Mouse (Mus musculus): ENCODE data around the gene Gpsm1. TPM values are rescaled to one million over a fixed set of nuclear protein-coding genes. Genes with fewer than 3 reads are reported as not detected.

Gpsm1 gene
- total RNA-seq, 4 experiments from 2014 or later: 44.1 to 48.7 (median 45.6) TPM

DNA sequence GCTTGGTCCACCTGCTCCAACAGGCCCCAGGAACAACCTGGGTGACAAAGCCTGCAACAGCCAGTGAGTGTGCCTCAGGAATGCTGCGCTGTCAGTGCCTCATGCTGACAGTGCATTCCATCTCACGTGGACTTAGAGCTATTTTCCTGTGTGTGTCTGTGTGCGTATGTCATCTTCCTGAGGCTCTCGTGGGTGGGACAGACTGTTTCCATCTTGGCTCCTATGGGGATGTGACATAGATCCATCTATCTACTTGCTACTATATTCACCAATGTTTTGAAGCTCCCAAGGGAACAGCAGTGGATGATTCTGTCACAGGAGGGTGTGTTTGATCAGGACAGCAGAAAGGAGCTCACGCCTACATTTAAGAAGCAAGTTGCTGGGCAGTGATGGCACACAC lies 3.4 kb upstream of the Gpsm1 start:
- DNase-seq (ENCODE audit: low spot score in 2 of 2): no peak

DNA sequence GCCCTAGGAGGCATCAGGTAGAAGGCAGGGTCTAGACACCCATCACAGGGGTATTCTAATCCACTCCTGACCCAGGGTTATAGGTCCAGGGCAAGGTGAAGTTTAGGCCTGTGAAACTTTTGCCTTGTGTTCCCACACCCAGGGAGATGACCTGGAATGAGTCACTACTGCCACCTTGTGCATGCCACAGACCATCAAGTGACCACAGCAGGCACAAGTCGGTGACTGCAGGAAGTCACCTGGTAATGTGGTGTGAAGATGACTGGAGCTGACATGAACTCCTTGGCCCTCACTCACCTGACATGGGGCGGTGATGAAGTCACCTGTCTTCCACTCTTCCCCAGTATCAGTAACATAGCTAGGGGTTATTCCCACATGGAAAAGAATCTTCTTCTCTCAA lies 2.5 kb upstream of the Gpsm1 start:
- no peak for DNase-seq (ENCODE audit: low spot score in 2 of 2)

DNA sequence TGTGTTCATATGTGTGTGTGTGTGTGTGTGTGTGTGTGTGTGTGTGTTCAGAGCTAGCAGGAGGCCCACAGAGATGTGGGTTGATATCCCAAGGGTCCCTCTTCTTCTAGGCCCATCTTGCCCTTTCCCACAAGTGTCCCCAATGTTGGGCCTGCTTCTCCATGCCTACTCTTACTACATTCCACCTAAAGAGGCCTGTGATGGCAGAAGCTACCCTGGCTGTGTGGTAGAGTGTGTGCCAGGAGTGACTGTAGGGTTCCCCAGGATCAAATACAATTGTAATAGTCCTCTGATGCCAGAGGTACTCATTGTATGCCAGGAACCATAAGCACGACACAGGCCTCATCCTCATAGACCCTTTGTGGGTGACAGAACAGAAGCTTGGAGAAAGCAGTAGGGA lies 1.9 kb upstream of the Gpsm1 start:
- DNase-seq (ENCODE audit: low spot score in 2 of 2): no peak

DNA sequence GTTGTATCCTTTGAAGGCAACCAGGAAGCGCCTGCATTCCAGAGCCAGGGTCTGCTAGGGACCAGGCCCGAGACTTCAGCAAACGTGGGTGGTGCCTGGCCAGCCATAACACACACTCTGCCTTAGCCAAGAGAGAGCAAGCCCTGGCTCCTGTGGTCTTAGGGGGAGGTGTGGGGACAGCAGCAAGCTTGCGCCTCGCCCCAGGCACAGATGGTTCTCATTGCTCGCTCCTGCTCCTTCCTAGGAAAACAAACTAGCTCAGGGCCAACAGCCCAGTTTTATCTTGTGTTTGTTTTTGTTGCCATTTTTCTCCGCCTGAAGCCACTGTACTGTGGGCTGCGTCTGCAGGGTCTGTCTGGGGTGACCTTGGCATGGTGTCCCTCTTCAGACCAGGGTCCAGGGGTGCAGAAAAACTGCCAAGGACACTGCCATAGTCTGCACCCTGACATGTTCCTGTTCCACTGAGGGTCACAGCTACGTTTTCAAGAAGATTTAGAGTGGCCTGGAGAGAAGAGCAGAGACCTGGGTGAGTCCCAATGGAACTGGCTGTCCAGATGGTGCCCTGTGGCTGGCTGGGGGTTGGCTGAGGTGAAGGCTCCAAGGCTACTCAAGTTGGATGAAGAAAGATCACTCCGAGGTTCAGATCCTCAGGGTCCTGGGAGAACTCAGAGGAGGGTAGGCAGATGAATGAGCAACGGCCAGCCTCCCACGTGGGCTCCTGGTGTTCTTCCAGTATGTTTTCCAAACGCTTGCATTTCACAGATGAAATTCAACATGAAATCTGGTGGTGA lies 839 bp upstream of the Gpsm1 start:
- no peak for DNase-seq (ENCODE audit: low spot score in 2 of 2)

DNA sequence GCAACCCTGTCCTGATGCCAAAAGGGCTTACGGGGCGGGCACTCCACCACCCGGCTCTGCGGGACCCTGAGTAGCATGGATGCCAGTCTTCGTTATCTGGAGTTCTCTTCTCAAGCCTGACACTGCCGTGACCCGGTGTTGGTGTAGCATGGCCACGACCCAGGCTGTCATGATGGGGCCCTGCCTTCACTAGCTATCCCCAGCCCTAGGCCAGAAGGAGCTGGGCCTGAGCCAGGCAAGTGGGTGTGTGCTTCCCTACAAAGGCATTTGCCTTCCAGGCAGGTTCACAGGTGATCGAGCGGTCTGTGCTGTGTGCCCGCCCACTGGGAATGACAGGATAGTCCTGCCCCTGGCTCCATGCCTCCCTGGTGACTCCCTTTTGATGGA lies 603 bp downstream of the Gpsm1 start:
- no peak for DNase-seq (ENCODE audit: low spot score in 2 of 2)

DNA sequence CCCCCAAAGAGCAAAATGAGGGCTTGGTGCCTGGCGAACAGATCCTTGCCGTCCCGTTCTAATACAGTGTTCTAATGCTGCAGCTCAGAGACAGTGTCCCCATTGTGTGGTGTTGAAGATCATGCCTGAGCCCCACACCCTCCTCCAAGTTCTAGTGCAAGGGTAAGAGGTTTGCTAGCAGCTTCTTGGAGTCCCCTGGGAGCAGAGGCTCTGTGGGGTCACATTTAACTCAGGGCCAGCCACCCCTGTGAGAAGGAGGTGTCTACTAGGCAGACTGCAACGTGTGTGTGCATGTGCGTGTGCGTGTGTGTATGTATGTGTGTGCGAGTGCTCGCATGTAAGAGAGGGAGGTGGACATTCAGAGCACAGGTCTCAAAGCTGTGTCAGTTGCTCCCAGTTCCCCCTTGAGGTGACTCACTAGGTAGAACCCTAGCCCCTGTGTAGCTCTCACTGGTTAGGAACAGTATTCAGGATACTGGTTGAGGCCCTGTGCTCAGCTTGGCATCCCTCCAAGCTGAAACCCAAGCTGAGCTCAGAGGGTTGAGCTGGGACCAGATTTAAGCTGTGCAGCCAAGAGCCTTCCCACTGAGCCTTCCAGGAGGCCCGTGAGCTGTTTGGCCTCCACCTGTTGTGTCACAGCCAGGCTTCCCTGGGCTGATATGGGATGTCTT lies 1.4 kb downstream of the Gpsm1 start:
- no peak for DNase-seq (ENCODE audit: low spot score in 2 of 2)

DNA sequence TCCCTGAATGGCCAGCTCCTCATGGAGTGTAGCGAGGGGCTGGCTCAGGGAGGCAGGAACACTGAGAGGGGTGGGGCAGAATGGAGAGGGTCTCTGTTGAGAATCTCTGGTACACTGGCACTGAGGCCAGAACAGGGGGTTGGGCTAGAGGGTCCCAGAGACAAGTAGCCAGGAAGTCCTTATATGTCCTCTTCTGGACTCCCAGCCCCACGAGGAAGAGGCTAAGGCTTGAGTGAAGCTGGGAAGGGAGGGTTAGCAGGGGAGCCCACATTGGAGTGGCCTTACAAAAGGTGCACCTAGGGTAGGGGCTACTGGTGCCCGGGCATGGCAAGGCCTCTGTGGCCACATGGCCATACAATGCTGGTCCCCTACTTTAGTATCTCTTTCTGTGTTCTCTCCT lies 2.1 kb downstream of the Gpsm1 start:
- DNase-seq (ENCODE audit: low spot score in 2 of 2): no peak

DNA sequence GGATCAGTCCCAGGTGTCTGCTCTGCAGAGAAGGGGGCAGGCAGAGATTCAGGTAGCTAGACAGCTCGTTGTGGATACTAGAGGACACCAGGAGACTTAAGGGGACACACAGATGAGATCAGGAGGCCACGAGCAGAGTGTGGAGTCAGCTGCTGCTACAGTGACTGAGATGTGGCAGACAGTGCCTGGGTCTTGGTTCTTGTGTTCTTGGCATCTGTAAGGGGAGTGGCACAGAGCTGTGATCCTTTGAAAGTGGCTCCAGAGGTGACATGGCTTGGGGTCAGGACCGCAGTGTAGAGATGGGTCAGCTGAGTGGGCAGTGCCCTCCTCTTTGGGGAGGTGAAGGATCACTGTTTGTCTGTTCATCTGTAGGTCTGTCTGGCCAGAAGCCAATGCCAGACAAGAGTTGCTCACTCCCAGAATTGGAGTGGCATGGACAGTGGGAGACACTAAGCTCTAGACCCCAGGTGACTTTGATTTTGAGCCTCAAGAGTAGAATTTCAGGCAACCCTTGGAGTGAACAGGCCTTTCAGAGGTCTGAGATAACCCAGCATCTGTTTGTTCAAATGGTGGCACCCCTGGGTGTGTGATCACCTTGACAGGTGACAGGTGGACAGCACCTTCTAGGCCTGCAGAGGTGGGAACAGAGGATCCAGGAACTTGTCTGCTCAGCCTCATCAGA lies 2.8 kb downstream of the Gpsm1 start:
- DNase-seq (ENCODE audit: low spot score in 2 of 2): no peak

DNA sequence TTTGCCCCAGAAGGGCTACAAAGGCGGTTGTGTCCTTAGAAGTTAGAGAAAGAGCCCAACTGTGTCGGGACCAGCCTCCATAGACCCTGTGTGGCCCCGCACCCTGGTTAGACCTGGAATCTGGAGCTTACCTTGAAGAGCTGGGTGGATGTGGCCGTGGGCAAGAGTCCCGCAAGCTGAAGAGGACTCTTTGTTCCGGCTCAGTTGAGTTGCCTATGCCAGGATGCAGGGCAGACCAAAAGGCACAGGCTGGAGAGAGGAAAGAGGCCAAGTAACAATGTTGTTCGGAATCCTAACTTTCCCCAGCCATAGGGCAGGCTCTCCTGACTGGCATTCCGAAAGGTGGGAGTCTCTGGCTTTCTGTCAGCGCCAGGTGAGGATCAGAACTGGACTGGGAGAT lies 3.8 kb downstream of the Gpsm1 start:
- no peak for DNase-seq (ENCODE audit: low spot score in 2 of 2)

DNA sequence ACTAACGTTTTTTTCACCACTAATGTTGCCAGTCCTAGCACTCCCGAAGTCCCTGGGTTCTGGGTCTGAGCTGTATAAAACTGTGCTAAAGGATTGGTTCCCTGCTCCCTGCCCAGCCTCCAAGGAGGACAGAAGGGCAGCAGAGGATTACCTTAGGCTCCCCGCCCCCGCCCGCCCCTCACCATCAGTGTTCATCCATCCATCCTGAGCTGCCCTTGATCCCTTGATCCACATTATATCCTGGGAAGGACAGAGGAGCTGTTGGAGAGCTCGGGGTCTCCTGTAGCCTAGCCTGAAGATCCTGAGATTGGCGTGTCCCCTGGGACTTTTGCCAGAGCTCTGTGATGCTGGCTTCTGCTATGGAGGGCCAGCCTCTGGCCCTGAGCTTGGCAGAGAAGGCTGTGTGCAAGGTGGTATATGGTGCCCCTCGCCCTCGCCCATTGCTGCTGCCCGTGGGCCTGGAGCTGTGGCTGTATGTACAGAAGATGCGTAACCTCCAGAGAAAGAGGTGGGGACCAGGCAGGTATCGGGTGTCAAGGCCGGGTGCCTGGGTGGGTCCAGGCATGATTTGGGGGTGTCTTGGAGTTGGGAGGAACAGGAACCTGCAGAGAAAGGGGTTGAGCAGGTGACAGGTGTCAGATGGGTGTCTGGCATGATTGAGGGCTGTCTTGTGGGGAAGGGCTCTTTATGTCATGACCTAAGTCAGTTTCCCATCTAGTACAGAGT lies 4.4 kb downstream of the Gpsm1 start:
- no peak for DNase-seq (ENCODE audit: low spot score in 2 of 2)

DNA sequence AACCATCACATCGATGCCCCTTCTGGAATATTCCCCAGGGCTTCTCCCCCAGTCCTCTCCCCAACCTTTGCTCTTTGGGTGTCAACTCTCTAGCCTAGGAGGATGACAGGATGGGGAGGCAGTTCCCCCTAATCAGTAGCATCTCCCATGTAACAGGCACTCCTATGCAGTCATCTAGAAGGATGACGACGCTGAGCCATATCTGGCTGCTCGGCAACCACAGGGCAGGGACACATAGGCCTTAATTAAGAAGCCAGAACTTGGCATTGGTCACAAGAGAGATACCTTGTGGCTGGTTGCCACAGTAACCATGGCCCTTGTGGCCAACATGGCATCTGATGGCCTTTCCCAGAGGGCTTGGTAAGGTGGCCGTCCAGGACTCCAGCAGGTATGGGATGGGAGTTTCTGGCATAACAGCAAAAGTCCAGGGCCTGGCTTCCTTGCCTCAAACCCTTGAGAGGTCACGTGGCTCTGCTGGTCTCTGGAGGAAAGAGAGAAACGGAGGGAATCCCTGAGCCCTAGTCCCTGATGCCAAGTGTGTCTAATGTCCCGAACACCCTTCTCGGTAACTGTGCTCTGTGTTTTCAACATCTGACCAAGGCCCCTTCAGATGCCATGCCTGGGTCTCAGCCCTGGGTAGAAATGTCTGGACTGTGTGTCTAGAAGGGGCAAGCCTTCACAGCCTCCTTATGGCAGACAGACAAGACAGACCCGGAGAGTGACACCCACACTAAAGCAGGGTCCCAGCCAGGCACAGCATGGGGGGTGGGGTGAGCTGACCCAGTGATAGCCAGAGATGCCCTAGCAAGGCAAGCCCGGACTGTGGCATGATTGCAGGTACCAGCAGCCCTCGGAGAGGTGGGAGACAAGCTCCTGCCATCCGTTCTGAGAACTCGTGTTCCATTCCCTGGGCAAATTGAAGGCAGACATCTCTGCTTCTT lies 5.2 kb downstream of the Gpsm1 start:
- DNase-seq (ENCODE audit: low spot score in 2 of 2): no peak

DNA sequence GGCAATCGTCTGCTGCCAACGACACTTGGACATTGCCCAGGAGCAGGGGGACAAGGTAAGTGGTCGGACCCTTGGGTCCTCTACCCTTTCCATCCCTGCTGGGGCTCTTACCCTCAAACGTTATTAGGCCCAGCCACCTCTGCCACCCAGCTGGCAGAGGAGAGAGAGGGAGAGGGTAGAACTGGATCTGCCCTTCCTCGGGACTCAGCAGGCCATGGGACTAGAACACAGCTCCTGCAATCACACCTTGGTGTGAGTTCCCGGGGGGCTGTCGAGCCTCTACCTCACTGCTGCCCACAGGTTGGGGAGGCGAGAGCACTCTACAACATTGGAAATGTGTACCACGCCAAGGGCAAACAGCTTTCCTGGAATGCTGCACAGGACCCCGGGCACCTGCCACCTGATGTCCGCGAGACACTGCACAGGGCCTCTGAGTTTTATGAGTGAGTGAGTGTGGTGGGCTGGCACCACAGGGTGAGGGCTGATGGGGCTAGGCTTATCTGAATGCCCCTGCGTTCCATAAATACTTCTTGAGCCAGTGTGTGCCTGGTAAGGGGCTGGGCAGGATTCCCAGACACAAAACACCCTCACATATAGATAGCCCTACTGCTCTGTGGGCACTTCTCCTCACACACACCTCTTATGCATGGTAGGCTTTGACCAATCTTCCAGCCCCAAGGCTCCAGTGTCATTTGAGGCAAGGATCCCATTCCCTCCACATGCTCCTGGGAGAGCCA lies 8.4 kb downstream of the Gpsm1 start:
- no peak for DNase-seq (ENCODE audit: low spot score in 2 of 2)

DNA sequence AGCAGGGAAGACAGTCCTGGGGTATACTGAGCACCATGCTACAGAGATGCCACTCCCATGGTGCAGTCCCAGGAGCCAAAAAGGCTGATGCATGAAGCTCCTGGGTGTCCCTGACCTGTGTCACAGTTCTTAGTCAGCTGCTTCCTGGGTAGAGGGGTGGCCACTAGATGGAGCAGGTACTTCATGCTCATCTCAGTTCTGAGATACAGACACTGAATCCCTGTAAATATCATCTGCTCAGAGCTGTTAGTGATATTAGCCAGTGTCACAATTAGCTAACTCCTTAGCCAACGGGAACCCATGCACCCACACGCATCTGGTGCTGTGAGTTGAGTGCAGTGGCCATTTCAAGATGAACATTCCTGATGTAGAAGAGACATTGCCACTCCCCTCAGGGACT lies 9.6 kb downstream of the Gpsm1 start:
- DNase-seq (ENCODE audit: low spot score in 2 of 2): peak in 1 of 2 experiments; percentile 61

DNA sequence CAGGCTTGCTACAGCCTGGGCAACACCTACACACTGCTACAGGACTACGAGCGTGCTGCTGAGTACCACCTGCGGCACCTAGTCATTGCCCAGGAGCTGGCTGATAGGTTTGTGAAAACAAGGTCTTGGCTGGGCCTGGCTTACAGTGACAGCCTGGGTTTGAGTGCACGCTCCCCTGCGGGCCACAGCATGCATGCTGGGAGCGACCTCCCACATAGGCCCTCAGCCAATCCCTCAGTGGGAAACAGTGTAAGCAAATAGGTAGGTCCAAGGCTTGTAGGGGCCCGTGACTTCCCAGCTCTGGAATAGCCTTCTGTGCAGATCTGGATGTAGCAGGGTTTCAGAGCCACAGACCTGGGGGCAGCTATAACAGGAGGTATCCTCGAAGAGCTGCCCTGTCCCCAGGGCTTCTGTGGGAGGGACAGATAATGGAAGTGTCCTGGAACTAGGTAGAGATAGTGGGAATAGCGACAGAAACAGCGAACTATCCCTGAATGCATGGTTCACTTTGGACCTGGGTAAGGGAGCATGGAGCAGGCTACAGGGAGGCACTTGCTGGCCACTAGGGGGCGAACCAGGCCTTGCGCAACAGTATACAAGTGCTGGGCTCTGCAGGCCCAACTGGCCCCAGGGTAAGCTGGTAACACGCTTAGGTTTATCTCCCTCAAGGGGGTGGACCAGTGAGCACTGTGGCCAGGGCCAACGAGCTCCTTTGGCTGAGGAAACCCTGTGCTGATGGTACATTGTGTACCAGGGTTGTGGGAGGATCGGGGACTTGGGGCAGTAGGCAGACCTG lies 10.3 kb downstream of the Gpsm1 start:
- DNase-seq (ENCODE audit: low spot score in 2 of 2): no peak

DNA sequence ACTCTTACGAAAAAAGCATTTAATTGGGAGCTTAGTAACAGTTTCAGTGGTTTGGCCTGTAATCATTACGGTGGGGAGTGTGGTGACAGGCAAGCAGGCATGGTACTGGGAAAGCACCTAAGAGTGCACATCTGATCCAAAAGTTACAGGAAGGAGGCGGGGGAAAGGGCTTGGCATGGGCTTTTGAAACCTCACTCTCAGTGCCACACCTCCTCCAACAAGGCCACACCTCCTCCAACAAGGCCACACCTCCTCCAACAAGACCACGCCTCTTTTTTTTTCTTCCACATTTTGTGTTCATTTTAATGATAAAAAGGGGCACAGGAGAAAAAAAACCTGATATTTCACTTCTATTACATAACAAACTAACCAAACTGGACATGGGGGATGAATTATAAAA lies 12.5 kb downstream of the Gpsm1 start:
- no peak for DNase-seq (ENCODE audit: low spot score in 2 of 2)

DNA sequence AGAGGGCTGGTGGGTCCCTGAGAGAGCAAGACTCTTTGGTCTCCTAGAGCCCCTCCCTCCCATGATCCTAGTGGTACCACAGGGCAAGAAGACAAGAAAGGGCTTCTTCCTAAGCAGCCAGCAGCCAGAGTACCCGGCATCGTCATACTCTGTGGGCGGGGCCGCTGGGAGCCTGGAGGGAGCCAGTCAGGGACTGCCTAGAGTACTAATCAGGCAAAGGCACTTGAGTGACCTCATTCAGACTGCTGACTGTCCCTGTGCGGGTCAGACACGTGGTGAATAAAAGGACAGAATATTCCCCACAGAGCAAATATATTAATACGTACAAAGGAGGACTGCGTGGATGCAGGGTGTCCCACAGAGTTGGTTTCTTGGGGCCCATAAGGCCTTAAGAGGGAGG lies 14.1 kb downstream of the Gpsm1 start:
- peak; percentile 61 to 85 for DNase-seq (ENCODE audit: low spot score in 2 of 2)

DNA sequence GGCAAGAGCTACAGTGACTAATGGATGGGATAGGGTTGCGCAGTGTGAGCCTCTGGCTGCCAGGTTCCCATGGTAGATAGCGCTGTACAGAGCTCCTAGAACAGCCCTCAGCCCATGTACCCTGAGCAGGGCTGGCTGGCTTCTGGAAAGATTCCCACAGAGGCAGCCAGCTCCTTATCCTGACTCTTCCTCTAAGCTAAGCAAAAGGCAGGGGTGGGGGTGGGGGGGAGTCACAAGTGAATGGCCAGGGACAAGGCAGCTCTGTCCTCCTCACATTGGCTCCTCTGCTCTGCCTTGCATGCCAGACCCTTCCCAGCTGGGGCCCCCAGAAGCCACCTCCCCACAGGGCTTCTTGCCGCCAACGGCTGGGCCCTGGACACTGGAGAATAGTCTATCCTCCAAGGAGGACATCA lies 14.7 kb downstream of the Gpsm1 start:
- no peak for DNase-seq (ENCODE audit: low spot score in 2 of 2)

DNA sequence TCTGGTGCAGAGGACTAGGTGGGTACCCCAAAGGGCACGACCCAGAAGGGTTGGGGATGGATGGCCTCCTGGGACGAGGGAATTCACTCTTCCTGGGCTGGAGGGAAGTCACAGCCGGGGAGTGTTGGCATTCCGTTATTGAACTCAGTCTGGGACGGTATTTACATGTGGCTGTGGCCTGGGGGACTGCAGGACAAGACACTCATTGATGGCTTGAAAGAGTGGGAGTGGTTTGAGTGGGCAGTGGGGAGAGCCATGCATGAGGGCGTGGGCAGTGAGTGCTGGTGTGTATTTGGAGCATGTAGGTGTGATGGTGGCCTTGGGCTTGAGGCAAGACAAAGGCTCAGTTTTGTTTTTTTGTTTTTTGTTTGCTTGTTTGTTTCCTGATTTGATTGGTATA lies 15.4 kb downstream of the Gpsm1 start:
- DNase-seq (ENCODE audit: low spot score in 2 of 2): no peak
